Mouse (Mus musculus) heart, adult 2 months (tissue): ENCODE results near the gene Hlf.

Experiments used
- CTCF ChIP-seq: fragments of 200-600 bp; IDR thresholded peaks from 2 replicates; pipeline ENCODE4 v1.8.1; 2022; ENCODE audit warnings: antibody characterized with exemption, mild to moderate bottlenecking, moderate library complexity
- EP300 ChIP-seq: fragments of 200-500 bp; IDR thresholded peaks from 2 replicates; pipeline ENCODE4 v1.6.1; 2011; ENCODE audit warnings: low read depth, low read length, control low read depth; ENCODE audit not compliant: insufficient read depth
- POLR2A ChIP-seq: fragments of 200-500 bp; IDR thresholded peaks from 2 replicates; pipeline ENCODE4 v1.6.1; 2011; ENCODE audit warnings: mild to moderate bottlenecking, low read depth, low read length, control low read depth; ENCODE audit not compliant: insufficient read depth

DNA sequence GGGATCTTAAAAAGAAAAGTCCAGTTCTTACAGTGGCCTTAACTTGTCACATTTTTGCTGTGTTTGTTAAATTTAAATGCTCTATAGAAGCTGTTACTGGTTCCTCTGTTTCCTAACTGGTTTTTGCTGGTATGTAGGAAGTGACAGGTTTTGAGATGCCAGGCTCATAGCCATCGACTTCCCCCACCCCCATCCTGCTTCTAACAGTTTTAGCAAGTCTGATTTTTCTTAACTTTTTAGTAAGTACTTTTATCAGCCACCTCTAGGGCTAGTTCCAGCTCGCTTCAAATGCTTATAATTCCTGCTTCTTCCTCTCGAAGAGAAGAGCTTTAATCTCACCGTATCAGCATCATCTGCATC is 40.6 kb downstream of the Hlf start:
- no peak for TF ChIP-seq POLR2A
- TF ChIP-seq CTCF, result no peak
- TF ChIP-seq EP300, result no peak
